In genomic region chr15:6209301-6209700, GRCm38 (mm10) we compare ENCODE assay signal across 8 mouse cellular contexts.
A peak's percentile ranks its signal among the peaks of the same experiment; 100 is the strongest.
DNase-seq lines count a peak whose midpoint lies in the region; ATAC-seq and TF ChIP-seq lines count a peak whose summit lies in the region.

No protein-coding gene starts in this region.

- H3K27ac ChIP-seq in liver, adult 2 months (replicated peaks; ENCODE audit: insufficient read depth, low read depth, low read length), result no peak overlapping the region
- no peak overlapping the region for H3K27ac ChIP-seq in liver, embryonic 11.5 days (ENCODE audit: low read depth, low read length)
- no peak overlapping the region for H3K27ac ChIP-seq in cerebellum, adult 2 months (ENCODE audit: insufficient read depth, low read length)

- TF ChIP-seq POLR2A in liver, adult 2 months (IDR thresholded peaks at IDR 0.05; ENCODE audit: extremely low read depth, insufficient read depth, low read length), result no peak
- no peak for TF ChIP-seq POLR2A in cerebellum, adult 2 months (IDR thresholded peaks at IDR 0.05; ENCODE audit: borderline replicate concordance, insufficient read depth, low read length)
- TF ChIP-seq POLR2A in lung, adult 2 months (IDR thresholded peaks at IDR 0.05; ENCODE audit: borderline replicate concordance, extremely low read depth, low read depth, low read length), result no peak

- TF ChIP-seq CTCF in liver, adult 2 months (IDR thresholded peaks at IDR 0.05; ENCODE audit: low read depth, low read length), result peak; percentile 36; the same call in 1 of the 2 replicates
- peak; percentile 45; the same call in 1 of the 2 replicates for TF ChIP-seq CTCF in cerebellum, adult 2 months (IDR thresholded peaks at IDR 0.05; ENCODE audit: borderline replicate concordance, insufficient read depth, low read depth, low read length)
- peak; percentile 22; the same call in 1 of the 2 replicates for TF ChIP-seq CTCF in lung, adult 2 months (IDR thresholded peaks at IDR 0.05; ENCODE audit: insufficient read depth, low read length)

- H3K4me3 ChIP-seq in liver, adult 2 months (ENCODE audit: insufficient read depth, low read depth, low read length), result no peak overlapping the region
- H3K4me3 ChIP-seq in liver, embryonic 11.5 days (ENCODE audit: low read depth, low read length), result no peak overlapping the region
- H3K4me3 ChIP-seq in cerebellum, adult 2 months (replicated peaks; ENCODE audit: insufficient read depth, low read depth, low read length), result no peak overlapping the region
- no peak overlapping the region for H3K4me3 ChIP-seq in lung, adult 2 months (replicated peaks; ENCODE audit: extremely low read depth, low read depth, low read length)

- H3K4me2 ChIP-seq in liver, embryonic 11.5 days, result no peak overlapping the region

- DNase-seq in adrenal gland, adult (ENCODE audit: inconsistent age in 2 of 2, low spot score in 1 of 2), result peak; percentile 10 to 72
- DNase-seq in adrenal gland, postnatal 4 days (ENCODE audit: low spot score in 2 of 2), result no peak
- peak; percentile 53 for DNase-seq in liver, adult 2 months (ENCODE audit: extremely low read depth, low read depth, low spot score)
- no peak for DNase-seq in liver, embryonic 11.5 days (ENCODE audit: low spot score)
- DNase-seq in cerebellum, adult 2 months, result peak in 1 of 2 experiments; percentile 15
- no peak for DNase-seq in lung, adult 2 months
- peak; percentile 65 for DNase-seq in retina, postnatal 1 day

- no peaks in the 10 kb centered on the region for H3K9me3 ChIP-seq in liver, embryonic 11.5 days (ENCODE audit: control insufficient read depth, low read length)

- no peaks in the 10 kb centered on the region for H3K27me3 ChIP-seq in liver, adult 2 months (ENCODE audit: control insufficient read depth, insufficient read depth, low read length)
- no peaks in the 10 kb centered on the region for H3K27me3 ChIP-seq in liver, embryonic 11.5 days (replicated peaks; ENCODE audit: control insufficient read depth, insufficient read depth, low read length)
- no peaks in the 10 kb centered on the region for H3K27me3 ChIP-seq in cerebellum, adult 2 months (ENCODE audit: control insufficient read depth, insufficient read depth, low read length)

- H3K79me2 ChIP-seq in liver, adult 2 months (ENCODE audit: control insufficient read depth, insufficient read depth, low read length), result no peaks in the 10 kb centered on the region

- H3K9ac ChIP-seq in liver, adult 2 months (ENCODE audit: low read depth, low read length), result no peak overlapping the region
- no peak overlapping the region for H3K9ac ChIP-seq in liver, embryonic 11.5 days (ENCODE audit: low read depth, low read length)

- no peaks in the 10 kb centered on the region for H3K36me3 ChIP-seq in liver, adult 2 months (ENCODE audit: control insufficient read depth, insufficient read depth, low read length)
- no peaks in the 10 kb centered on the region for H3K36me3 ChIP-seq in liver, embryonic 11.5 days (ENCODE audit: control insufficient read depth, insufficient read depth, low read length)

- 14% methylated on average over 2 of the region's 2 CpGs for WGBS in liver, adult 2 months
- WGBS in liver, embryonic 11.5 days, result 15% methylated on average over 2 of the region's 2 CpGs
- 8% methylated on average over 2 of the region's 2 CpGs for WGBS in cerebellum, adult 2 months
- WGBS in lung, adult 2 months, result 21% methylated on average over 2 of the region's 2 CpGs

- no peaks in the 10 kb centered on the region; the same call in 1 of the 2 replicates for H3K4me1 ChIP-seq in liver, adult 2 months (ENCODE audit: control insufficient read depth, insufficient read depth, low read length)
- H3K4me1 ChIP-seq in liver, embryonic 11.5 days (replicated peaks; ENCODE audit: control insufficient read depth, insufficient read depth, low read length), result no peaks in the 10 kb centered on the region
- H3K4me1 ChIP-seq in cerebellum, adult 2 months (ENCODE audit: control insufficient read depth, insufficient read depth, low read length), result no peaks in the 10 kb centered on the region
- H3K4me1 ChIP-seq in lung, adult 2 months (ENCODE audit: control insufficient read depth, insufficient read depth, low read length), result no peaks in the 10 kb centered on the region

- ATAC-seq in liver, embryonic 11.5 days (replicated peaks; ENCODE audit: low FRiP score), result no peak
- peak; percentile 62 to 74; a peak in 3 of 4 replicates for ATAC-seq in hematopoietic stem cell, adult 5-6 weeks (replicated peaks in 1 of 2; ENCODE audit: insufficient read depth in 1 of 2, low FRiP score in 2 of 2, low TSS enrichment in 1 of 2, low read depth in 1 of 2, poor library complexity in 2 of 2, severe bottlenecking in 2 of 2)

Comparison
In these comparisons a context has a peak if more than half of its experiments do, and no peak if none do; other contexts are left out.
1. DNase-seq: peak in adrenal gland, adult (2 of 2), liver, adult 2 months (single experiment) and retina, postnatal 1 day (single experiment); none in adrenal gland, postnatal 4 days (0 of 2), liver, embryonic 11.5 days (single experiment) and lung, adult 2 months (single experiment).
2. Peak in every context shown above with its lines, with median percentiles within 50 percentile points of each other: CTCF ChIP-seq.